Mouse (Mus musculus): ENCODE data around the gene Tmem151a. TPM values are rescaled to one million over a fixed set of nuclear protein-coding genes. Genes with fewer than 3 reads are reported as not detected.

Tmem151a gene
- polyA plus RNA-seq, 1 experiment from 2014 or later, result 1.7 TPM

DNA sequence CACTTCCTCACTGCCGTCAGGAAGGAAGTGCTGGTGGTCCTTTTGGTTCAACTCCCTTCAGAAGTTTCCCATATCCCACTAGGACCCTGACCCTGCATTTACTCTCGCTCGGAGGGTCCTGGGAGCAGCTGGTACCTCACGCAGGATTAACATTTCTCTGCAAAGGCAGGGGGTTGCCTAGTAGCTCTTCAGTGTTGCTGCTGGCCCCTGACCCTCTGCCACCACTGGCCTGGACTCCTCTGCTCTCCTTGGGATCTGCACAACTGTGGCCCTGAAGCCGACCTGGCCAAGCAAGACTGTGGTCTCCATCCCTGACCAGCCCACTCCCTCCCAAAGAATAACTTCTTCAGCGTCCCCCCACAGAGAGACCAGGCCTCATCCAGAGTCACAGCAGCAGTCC is 36.0 kb downstream of the Tmem151a start:
- no peak overlapping the region for H3K4me2 ChIP-seq
- 74% methylated on average over 6 of the region's 6 CpGs for WGBS
- peaks cover 45% of the 10 kb centered on the region for H3K27me3 ChIP-seq
- H3K36me3 ChIP-seq (replicated peaks), result peaks cover 43% of the 10 kb centered on the region
- ATAC-seq (ENCODE audit: low FRiP score), result no peak
- 0 out of 2 replicates have a peak overlapping the region, but pooled peaks have one; percentile 22 for H3K9ac ChIP-seq
- H3K4me1 ChIP-seq, result peaks cover 22% of the 10 kb centered on the region
- H3K4me3 ChIP-seq (replicated peaks), result no peak overlapping the region
- peak overlapping the region; percentile 6; the same call in 1 of the 2 replicates for H3K27ac ChIP-seq
- H3K9me3 ChIP-seq, result no peaks in the 10 kb centered on the region

DNA sequence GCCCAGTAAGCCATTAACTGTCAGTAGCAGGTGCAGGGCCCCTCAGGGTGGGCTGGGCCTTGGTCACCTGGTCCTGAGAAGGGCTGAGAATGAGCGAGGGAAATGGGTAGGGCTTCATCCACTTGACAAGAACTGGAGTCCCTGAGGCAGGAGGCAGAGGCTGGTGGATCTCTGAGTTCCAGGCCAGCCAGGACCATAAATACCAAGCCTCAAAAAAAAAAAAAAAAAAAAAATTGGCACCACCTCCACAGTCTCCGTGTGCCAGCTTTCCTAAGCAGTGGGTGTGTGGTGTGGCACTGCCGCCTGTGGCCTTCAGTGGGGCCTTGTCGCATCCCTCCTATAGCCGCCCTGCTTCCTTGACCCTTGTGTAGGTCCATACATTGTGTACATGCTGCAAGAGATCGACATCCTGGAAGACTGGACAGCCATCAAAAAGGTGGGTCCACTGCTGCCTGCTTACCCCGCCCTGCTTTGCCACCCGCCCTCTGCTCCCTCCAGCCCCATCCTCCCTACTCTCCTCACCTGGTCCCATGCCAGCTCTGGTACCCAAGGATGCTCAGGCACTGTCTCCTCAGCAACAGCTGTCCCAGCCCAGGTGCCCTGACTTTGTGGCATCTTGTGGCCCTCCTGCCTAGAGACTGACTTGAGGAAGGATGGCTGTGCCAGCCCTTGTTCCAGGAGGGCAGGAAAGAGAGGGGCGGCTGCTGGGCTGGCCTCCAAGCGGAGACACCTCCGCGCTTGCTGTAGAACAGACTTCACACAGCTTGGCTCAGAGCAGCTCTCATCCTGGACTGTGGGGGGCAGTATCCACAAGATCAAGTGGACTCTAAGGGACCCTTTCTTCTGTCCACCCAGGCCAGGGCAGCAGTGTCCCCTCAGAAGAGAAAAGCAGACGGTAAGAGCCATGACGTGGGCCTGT is 36.9 kb downstream of the Tmem151a start:
- WGBS, result 86% methylated on average over 14 of the region's 14 CpGs
- Histone ChIP-seq H3K4me2 (no peak overlapping the region), H3K4me3 (replicated peaks) (no peak overlapping the region), H3K27ac (no peak overlapping the region), H3K9ac (no peak overlapping the region), H3K4me1 (peaks cover 22% of the 10 kb centered on the region), H3K36me3 (replicated peaks) (peaks cover 51% of the 10 kb centered on the region), H3K27me3 (peaks cover 37% of the 10 kb centered on the region), H3K9me3 (no peaks in the 10 kb centered on the region)
- no peak for ATAC-seq (ENCODE audit: low FRiP score)

DNA sequence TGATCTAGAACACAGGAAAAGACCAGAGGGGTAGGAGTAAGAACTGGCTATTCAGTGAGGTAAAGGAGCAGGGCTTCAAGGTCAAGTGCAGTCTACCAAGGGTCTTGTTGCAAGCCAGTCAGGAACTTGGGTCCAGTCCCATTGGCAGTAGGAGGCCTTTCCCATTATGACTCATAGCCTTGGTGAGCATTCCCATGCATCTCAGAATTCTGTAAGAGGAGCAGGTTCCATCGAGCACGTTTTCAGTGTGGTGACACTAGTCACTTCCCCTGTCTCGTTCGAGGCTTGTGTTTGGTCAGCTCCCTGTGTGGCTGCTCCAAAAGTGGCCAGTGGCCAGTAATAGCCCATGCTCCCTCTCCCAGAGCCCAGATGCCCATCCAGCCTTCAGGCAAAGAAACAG is 39.8 kb downstream of the Tmem151a start:
- no peaks in the 10 kb centered on the region for H3K9me3 ChIP-seq
- peaks cover 8% of the 10 kb centered on the region for H3K27me3 ChIP-seq
- H3K4me1 ChIP-seq, result peaks cover 25% of the 10 kb centered on the region
- H3K4me2 ChIP-seq, result no peak overlapping the region
- H3K27ac ChIP-seq, result no peak overlapping the region
- H3K36me3 ChIP-seq (replicated peaks), result peaks cover 51% of the 10 kb centered on the region
- no peak overlapping the region for H3K4me3 ChIP-seq (replicated peaks)
- no peak overlapping the region for H3K9ac ChIP-seq
- WGBS, result 88% methylated on average over 4 of the region's 4 CpGs
- ATAC-seq (ENCODE audit: low FRiP score), result no peak

DNA sequence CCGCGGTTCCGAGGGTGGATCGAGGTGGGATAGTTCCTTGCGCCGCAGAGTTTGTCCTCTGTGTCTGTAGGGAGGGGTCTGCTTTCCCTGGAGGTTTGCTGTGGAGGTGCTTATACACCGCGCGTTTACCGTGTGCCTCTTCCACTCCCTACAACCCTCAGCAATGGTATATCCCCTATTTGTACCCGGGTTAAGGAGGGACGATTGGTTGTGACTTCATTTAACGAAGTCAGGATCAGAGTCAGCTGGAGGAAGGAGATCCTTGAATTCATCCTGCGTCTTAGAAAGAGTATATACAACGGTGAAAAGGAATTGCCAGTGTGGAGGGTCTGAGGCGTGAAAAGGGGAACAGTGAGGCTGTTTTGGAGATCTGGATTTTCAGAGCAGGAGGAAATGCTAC is 43.7 kb downstream of the Tmem151a start:
- Histone ChIP-seq H3K4me2 (peak overlapping the region; percentile 97), H3K4me3 (replicated peaks) (peak overlapping the region; percentile 82), H3K36me3 (replicated peaks) (peaks cover 19% of the 10 kb centered on the region), H3K9ac (peak overlapping the region; percentile 83), H3K4me1 (peaks cover 38% of the 10 kb centered on the region), H3K9me3 (no peaks in the 10 kb centered on the region), H3K27me3 (no peaks in the 10 kb centered on the region), H3K27ac (peak overlapping the region; percentile 9; the same call in 1 of the 2 replicates)
- WGBS, result 3% methylated on average over 16 of the region's 16 CpGs
- ATAC-seq (ENCODE audit: low FRiP score), result no peak

DNA sequence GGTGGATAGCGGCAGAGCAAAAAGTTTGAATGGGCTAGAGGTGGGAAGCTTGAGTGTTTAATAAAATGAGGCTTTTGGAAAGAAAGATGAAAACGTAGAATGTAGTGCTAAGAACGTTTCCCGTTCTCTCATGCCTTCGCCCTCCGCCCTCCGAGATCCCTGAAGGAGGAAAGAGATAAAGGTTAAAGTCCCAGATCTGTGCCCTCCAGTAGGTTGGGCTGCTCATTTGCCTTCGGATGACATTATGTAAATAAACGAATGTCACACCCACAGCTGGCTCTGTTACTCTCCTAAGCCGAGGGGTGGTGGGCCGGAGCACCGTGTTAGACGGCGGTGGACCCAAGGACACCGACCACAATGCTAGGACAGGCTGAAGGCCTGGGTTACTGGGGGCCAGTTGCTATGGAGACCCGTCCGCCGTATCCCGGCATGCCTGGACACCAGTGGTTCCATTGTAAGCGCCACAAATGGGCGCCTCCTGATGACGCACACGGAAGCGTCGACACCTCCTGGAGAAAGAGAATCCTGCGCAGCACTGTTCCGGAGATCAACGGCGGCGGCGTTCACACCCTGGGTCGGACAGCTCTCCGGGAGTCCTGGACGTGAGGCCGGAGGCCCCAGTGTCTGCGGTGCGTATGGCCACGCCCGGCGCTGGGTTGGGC is 44.3 kb downstream of the Tmem151a start, which contains the start of gene Brms1:
Gene Brms1 (plus strand): TSS at position 493 of the 662 bp plus-strand sequence.
- peak; percentile 79 for ATAC-seq (ENCODE audit: low FRiP score)
- 7% methylated on average over 40 of the region's 40 CpGs for WGBS
- Histone ChIP-seq H3K4me3 (replicated peaks) (peak within 1 kb of the TSS; percentile 82), H3K4me2 (peak within 1 kb of the TSS; percentile 97), H3K4me1 (peaks cover 38% of the 10 kb centered on the region), H3K27me3 (no peaks in the 10 kb centered on the region), H3K9ac (peak within 1 kb of the TSS; percentile 83), H3K36me3 (replicated peaks) (peaks cover 15% of the 10 kb centered on the region), H3K9me3 (no peaks in the 10 kb centered on the region), H3K27ac (peak within 1 kb of the TSS; percentile 9)

DNA sequence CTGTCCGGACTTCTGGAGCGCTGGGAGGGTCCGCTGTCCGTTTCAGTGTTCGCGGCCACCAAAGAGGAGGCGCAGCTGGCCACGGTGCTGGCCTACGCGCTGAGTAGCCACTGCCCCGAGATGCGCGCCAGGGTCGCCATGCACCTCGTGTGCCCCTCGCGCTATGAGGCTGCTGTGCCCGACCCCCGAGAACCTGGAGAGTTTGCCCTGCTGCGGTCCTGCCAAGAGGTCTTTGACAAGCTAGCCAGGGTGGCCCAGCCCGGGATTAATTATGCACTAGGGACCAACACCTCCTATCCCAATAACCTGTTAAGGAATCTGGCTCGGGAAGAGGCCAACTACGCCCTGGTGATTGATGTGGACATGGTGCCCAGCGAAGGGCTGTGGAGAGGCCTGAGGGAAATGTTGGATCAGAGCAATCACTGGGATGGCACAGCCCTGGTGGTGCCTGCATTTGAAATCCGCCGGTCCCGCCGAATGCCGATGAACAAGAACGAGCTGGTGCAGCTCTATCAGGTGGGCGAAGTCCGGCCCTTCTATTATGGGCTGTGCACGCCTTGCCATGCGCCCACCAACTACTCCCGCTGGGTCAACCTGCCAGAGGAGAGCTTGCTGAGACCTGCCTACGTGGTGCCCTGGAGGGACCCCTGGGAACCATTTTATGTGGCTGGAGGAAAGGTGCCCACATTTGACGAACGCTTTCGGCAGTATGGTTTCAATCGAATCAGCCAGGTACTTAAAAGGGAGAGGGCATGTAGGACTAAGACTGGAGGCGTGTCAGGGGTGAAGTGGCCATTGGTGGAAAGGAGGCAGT is 45.8 kb downstream of the Tmem151a start:
- H3K36me3 ChIP-seq (replicated peaks), result peaks cover 8% of the 10 kb centered on the region
- WGBS, result 11% methylated on average over 41 of the region's 41 CpGs
- peak overlapping the region; percentile 82 for H3K4me3 ChIP-seq (replicated peaks)
- peak; percentile 31 for ATAC-seq (ENCODE audit: low FRiP score)
- H3K27ac ChIP-seq, result peak overlapping the region; percentile 72
- H3K4me1 ChIP-seq, result peaks cover 38% of the 10 kb centered on the region
- H3K9ac ChIP-seq, result peak overlapping the region; percentile 83
- H3K27me3 ChIP-seq, result no peaks in the 10 kb centered on the region
- no peaks in the 10 kb centered on the region for H3K9me3 ChIP-seq
- H3K4me2 ChIP-seq, result peak overlapping the region; percentile 97

DNA sequence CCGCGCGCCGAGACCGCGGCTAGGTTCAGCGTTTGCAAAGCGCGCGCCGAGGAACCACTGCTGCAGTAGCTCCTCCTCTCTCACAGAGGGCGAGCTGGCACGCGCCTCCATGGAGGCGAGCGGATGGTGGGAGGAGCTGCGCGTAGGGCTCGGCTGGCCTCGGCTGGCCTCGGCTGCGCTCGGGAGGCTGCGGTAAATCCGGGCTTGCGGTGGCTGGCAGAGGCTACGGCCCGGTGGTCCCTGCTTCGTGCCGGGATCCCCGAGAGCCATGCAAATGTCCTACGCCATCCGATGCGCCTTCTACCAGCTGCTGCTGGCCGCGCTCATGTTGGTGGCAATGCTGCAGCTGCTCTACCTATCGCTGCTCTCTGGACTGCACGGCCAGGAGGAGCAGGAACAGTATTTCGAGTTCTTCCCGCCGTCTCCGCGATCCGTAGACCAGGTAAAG is 46.6 kb downstream of the Tmem151a start, which contains the start of the genes B4gat1 and AC124502.3:
Gene B4gat1 (plus strand): TSS at position 118 of the 448 bp plus-strand sequence.
Gene AC124502.3 (plus strand): TSS at position 183 of the 448 bp plus-strand sequence.
- peak within 1 kb of the TSS; percentile 72 for H3K27ac ChIP-seq
- peak; percentile 90 for ATAC-seq (ENCODE audit: low FRiP score)
- WGBS, result under 1% methylated on average over 43 of the region's 44 CpGs
- peak within 1 kb of the TSS; percentile 97 for H3K4me2 ChIP-seq
- peak within 1 kb of the TSS; percentile 82 for H3K4me3 ChIP-seq (replicated peaks)
- peaks cover 2% of the 10 kb centered on the region; the same call in 1 of the 2 replicates for H3K36me3 ChIP-seq (replicated peaks)
- no peaks in the 10 kb centered on the region for H3K9me3 ChIP-seq
- H3K27me3 ChIP-seq, result no peaks in the 10 kb centered on the region
- H3K4me1 ChIP-seq, result peaks cover 38% of the 10 kb centered on the region
- H3K9ac ChIP-seq, result peak within 1 kb of the TSS; percentile 83

DNA sequence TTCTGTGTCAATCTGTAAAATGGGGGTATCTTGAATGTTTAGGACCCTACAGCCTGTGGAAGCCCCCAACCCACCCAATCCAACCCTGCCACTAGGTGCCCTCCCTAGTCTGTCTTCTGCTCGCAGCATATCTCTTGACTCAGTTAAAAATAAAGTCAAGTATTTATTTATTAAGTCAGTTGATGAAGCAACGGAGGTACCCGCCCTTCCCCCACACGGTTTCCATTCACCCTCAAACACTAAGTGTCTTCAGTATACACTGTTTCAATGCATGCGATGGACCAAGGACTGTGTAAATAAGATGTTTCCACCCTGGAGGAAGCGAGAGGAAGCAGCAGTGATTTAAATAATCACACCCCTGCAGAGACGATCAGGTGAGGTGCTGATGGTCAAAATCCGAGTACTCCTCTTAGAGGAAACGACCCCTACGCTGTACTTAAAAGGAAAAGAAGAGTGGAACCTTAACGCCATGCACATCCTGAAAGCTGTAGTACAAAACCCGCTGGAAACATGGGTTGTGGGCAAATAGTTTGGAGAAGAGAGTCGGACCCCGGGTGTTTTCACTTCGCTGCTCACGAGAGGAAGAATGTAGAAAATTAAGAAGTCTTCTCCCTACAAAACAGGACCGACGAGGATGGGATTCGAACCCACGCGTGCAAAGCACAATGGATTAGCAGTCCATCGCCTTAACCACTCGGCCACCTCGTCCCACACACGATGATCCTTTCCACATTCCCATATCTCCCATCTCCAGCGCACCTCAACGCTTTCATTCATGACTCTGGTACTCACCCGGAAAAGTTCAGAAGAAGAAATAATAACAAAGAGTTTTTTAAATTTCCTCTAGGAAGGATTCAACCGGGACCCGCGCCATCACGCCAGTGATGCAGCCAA is 47.4 kb downstream of the Tmem151a start:
- peaks cover 38% of the 10 kb centered on the region for H3K4me1 ChIP-seq
- peak overlapping the region; percentile 83 for H3K9ac ChIP-seq
- no peaks in the 10 kb centered on the region for H3K36me3 ChIP-seq (replicated peaks)
- peak overlapping the region; percentile 82 for H3K4me3 ChIP-seq (replicated peaks)
- peak overlapping the region; percentile 97 for H3K4me2 ChIP-seq
- H3K27ac ChIP-seq, result peak overlapping the region; percentile 72
- H3K27me3 ChIP-seq, result no peaks in the 10 kb centered on the region
- H3K9me3 ChIP-seq, result no peaks in the 10 kb centered on the region
- ATAC-seq (ENCODE audit: low FRiP score), result peak; percentile 57
- 7% methylated on average over 32 of the region's 32 CpGs for WGBS

DNA sequence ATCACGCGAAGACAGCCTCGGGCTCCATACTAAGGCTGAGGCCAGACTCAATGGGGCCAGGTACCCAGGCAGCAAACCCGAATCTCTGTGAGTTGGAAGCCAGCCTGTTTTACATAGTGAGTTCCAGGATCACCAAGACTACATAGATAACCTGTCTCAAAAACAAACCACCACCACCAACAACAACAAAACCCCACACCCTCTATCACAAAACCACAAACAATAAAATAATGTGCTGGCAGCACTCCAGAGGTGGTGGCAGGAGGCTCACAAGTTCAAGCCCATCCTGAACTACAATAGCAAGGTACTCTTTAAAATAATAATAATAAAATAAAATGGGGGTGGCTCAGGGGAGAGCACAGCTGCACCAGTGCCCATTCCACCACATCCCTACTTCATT is 48.8 kb downstream of the Tmem151a start:
- H3K4me3 ChIP-seq (replicated peaks), result no peak overlapping the region
- no peak for ATAC-seq (ENCODE audit: low FRiP score)
- H3K9me3 ChIP-seq, result no peaks in the 10 kb centered on the region
- H3K4me2 ChIP-seq, result no peak overlapping the region
- no peaks in the 10 kb centered on the region for H3K27me3 ChIP-seq
- no peak overlapping the region for H3K27ac ChIP-seq
- H3K36me3 ChIP-seq (replicated peaks), result peaks cover under 1% of the 10 kb centered on the region; the same call in 1 of the 2 replicates
- WGBS, result 82% methylated on average over 4 of the region's 4 CpGs
- no peak overlapping the region for H3K9ac ChIP-seq
- peaks cover 29% of the 10 kb centered on the region for H3K4me1 ChIP-seq

DNA sequence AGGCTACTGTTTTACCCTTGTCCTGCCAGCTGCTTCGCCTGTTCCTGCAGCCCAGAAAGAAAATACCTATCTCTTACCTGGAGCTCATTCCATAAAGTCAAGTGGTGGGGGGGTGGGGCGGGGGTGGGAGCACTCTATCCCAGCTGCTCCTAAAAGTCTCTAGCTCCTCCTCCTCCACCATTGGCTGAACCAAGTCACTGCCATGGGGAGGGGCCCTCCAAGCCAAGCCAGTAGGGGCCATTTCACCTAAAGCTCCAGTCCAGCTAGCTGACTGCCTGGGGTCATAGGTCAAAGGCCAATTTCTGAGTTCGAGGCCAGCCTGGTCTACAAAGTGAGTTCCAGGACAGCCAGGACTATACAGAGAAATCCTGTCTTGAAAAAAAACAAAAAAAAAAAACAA is 52.6 kb downstream of the Tmem151a start:
- Histone ChIP-seq H3K4me2 (no peak overlapping the region), H3K9me3 (no peaks in the 10 kb centered on the region), H3K4me3 (replicated peaks) (no peak overlapping the region), H3K27ac (no peak overlapping the region), H3K27me3 (no peaks in the 10 kb centered on the region), H3K36me3 (replicated peaks) (peaks cover 36% of the 10 kb centered on the region), H3K4me1 (peaks cover 6% of the 10 kb centered on the region), H3K9ac (no peak overlapping the region)
- ATAC-seq (ENCODE audit: low FRiP score), result no peak
- WGBS, result 85% methylated on average over 3 of the region's 3 CpGs

DNA sequence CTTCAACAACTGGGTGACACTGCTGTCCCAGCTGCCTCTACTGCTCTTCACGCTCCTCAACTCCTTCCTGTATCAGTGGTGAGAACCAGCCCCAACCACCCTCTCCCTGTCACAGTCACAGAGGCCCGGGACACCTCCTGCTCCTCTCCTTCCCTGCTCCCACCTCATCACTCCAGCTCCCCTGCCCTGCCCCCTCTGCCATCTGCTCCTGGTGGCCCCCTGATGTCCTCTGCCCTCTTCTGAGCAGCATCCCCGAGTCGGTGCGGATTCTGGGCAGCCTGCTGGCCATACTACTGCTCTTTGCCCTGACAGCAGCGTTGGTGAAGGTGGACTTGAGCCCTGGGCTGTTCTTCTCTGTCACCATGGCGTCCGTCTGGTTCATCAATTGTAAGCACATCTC is 59.2 kb downstream of the Tmem151a start:
- no peak for ATAC-seq (ENCODE audit: low FRiP score)
- WGBS, result 94% methylated on average over 8 of the region's 8 CpGs
- no peak overlapping the region for H3K27ac ChIP-seq
- H3K36me3 ChIP-seq (replicated peaks), result peaks cover 43% of the 10 kb centered on the region
- H3K4me3 ChIP-seq (replicated peaks), result no peak overlapping the region
- H3K4me1 ChIP-seq, result peaks cover 11% of the 10 kb centered on the region; the same call in 1 of the 2 replicates
- no peak overlapping the region for H3K4me2 ChIP-seq
- H3K9me3 ChIP-seq, result no peaks in the 10 kb centered on the region
- H3K9ac ChIP-seq, result no peak overlapping the region
- no peaks in the 10 kb centered on the region for H3K27me3 ChIP-seq

All from forebrain, embryonic 12.5 days (tissue).